Mouse (Mus musculus) ES-Bruce4 (cell line): Measurements from ENCODE around the gene Prpf19.

Source experiments
- CTCF ChIP-seq: IDR thresholded peaks from one replicate; pipeline ENCODE4 v1.8.1; 2011; ENCODE audit warnings: low read depth, low read length
- EP300 ChIP-seq: IDR thresholded peaks from 2 replicates; pipeline ENCODE4 v1.6.1; 2011; ENCODE audit warnings: low read depth, low read length; ENCODE audit not compliant: insufficient read depth
- POLR2A ChIP-seq: IDR thresholded peaks from one replicate; pipeline ENCODE4 v1.8.1; 2011; ENCODE audit warnings: low read length; ENCODE audit not compliant: insufficient read depth

- TF ChIP-seq POLR2A (no peak), CTCF (no peak), EP300 (no peak)
Observed at GRCm38 (mm10) chr19:10901046-10901445, 6.0 kb downstream of the Prpf19 start.
